Mouse (Mus musculus): Measurements from ENCODE around the gene Slc48a1.

Gene Slc48a1

DNA sequence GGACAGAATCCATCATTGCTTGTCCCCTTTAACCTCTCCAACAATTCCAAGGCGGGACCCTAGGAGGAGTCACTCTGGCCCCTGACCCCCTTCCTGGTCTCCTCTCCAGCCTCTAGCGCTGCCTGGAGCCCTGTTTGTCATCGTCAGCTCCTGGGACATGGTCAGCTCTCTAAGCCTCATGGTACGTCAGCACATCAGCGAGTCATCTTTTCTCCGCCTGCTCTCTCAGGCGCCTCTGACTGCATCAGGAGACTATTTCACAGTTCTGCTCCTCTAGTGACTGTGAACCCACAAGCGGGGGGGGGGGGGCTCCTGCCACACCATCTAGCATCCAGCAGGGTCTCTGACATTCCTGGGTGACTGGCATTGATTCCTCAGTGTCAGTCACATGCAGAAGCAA lies 23.0 kb upstream of the Slc48a1 start:
- no peak for DNase-seq

DNA sequence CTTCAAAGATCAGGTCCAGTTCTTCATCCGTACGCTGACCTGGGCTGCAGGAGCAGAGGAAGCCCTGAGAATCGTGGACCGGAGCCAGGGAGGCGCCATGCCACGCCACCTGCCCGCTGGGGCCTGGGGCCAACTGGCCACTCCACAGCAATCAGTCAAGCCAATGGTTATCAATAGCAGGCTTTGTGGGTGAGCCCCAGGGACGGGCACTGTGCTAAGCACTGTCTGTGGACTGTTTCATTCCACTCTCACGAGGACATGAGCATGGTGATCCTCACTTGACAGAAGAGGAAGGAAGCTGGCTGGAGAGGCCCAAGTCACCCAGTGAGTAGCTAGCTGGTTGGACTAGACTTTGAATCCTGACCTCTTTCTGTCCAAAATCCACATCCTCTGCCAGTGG lies 18.3 kb upstream of the Slc48a1 start:
- DNase-seq, result peak; percentile 60 to 68

DNA sequence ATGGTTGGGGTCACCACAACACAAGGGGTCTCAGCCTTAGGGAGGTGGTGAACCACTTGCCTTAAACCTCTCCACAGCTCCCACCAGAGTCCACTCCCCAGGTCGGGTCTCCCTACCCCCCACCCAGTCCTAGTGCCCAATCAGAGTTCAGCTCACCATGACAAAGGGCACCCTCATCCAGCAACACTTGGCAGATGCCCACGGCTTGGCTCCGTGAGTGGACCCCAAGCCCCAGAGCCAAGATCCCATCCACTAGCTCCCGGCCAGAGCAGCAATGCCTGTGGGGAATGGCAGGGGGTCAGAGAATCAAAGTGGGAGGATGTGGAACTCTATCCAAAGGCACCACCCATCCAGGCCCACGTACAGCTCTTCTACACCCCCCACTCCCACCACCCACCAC lies 17.4 kb upstream of the Slc48a1 start:
- DNase-seq, result peak in 1 of 2 experiments; percentile 53

DNA sequence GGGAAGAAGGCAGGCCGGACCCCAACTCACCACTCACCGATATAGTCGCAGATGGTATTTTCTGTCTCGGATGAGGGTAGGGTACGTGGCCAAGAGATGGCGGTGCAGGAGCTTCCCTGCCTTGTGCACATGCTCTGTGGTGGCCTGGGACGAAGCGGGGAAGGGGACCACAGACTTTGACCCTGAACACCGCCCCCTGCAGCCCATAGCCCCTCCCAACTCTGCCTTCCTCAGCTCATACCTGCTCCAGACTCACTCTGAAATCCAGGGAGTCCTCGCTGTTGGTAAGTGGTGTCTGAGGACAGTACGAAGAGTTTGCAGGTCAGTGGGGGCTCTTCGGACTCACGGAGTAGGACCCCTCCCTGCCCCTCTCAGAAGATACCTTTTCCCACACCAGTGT lies 16.9 kb upstream of the Slc48a1 start:
- peak; percentile 55 to 77 for DNase-seq

DNA sequence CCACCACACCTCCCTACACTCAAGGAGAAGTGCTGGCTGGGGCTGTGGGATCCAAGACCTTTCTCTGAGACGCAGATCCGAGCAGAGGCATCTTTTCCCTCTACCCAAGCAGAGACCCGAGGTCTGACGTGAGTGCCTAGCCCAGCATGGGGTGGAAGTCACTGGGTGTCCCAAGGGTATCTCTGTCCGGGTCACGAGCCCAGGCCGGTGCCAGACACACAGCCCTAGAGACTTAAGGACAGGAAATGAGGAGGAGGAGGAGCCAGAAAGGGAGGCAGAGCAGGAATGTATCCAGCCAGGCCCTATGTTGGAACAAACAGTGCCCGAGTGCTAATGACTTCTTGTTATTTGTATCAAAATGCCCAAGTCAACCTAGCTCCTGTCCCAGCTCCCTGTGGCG lies 15.6 kb upstream of the Slc48a1 start:
- DNase-seq, result peak; percentile 74 to 90

DNA sequence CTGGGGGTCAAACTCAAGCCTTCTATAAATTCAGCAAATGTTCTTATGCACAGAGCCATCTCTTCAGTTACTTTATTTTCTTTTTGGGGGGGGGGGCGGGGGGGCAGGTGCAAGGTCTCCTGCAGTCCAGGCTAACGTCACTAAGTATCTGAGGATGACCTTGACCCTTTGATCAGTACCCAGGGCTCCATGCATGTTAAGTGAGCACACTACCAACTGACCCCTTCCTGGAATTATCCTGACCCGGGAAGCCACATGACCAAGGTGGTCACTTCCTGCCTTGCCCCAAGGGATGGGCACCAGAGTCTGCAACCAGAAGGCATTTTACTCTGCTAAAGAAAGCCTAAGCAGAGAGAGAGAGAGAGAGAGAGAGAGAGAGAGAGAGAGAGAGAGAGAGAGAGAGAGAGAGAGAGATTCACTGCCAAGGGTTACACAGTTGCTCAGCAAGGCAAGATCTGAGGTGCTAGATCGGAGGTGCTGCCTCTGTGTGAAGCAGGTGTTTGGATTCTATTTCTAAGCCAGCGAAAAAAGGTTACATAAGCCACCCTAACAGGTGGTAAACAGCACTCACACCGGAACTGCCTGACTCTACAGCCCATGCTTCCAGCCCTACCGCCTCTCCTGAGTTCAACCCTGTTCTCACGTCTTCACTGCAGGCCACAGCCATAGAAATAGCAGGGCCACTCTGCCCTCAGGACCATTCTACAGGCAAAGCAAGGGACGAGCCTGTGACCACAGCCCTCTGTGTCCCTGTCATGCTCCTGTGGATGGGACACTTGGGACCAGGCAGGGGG lies 14.9 kb upstream of the Slc48a1 start:
- peak; percentile 21 to 73 for DNase-seq

DNA sequence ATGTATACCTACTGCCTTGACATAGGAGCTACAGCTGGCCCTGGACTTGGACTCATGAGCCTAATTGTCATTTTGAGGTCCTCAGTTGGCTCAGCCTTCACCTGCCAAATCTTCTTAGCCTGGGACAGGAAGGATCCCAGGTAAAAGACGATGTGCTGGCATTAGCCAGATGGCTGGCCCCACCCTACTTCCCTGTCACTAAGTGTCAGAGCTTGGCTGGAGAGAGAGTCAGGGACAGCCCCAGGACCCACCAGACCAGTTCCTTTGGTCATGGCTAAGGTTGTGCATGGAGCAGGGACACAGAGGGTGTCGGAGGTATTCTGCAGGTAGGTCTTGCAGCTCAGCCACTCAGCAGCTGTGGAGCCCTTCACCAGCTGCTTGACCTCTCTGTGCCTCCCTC lies 13.8 kb upstream of the Slc48a1 start:
- peak; percentile 6 to 59 for DNase-seq

DNA sequence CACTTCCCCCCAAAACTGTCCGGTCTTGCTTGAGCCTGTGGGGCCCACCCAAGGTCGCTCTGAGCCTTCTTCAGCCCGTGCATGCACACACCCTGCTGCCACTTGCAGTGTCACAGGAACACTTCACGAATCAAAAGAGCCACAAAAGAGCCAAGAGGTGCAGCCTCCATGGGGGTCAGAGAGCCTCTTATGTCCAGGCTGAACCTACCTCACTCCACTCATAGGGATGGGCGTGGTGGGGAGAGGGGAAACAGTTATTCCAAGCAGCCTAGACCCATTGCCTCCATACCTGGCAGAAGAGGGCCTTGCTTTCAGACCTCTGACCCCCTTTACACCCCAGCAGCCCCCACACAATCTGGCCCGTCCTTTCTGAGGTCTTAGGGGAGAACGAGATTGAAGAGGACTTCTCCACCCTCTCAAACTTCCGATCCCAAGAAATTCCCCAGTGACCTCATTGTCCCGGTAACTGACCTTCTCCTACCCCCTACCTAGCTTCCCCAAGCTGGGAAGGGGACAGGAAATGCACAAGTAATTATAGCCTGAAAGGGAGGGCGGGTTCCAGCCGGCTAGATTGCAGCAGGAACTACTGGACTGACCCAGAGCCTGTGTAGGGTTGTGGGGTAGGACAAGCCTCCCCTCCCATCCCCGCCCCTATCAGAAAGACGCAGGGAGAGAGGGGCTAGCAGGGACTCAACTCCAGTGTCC lies 13.1 kb upstream of the Slc48a1 start:
- DNase-seq, result peak; percentile 62 to 85

DNA sequence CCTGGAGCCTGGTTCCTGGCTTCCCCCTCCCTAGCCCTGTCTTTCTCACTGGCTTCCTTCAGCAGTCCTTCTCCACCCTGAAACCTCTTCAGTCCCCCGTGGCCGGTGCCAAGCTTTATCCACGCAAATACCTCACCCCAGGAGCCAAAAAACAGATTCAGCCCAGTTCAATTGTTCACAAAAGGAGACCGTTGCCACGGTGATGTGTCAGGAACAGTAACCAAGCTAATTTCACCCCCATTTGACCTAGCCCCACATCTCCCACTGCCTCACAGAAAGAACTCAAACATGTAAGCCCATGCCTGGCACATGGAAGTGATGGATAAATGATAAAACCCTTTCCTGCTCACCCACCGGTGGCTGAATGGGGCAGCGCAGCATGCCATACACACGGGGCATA lies 12.1 kb upstream of the Slc48a1 start:
- DNase-seq, result peak in 1 of 2 experiments; percentile 48

DNA sequence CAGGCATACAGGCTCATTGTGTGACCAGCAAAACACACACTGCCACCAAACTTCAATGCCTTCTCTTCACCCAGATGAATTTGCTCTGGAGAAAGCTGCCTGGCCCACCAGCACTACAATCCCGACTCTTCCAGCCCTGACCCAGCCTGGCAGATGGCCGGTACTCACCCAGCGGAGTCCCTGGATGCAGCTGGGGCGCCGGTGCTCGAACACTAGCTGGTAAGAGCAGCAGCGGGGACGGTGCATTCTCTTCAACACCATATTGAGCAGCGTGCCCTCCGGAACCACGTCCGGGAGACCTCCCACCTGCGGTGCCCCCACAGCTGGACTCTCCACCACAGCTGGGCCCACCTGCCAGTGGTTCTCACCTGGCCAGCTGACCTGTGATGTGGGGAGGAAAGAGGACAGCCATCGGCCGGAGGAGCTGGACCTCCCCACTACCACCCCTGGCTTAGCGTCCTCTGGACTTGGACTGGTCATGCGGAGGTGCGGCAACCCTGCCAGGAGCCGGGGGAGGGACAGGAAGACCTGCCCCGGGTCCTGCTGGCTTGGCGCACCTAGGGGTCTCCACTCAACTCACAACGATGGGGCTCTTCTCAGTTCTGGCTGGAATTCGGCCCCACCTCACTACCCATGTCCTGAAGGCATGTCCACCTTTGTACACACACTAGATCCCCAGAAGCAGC lies 11.6 kb upstream of the Slc48a1 start:
- DNase-seq, result peak; percentile 82 to 92

DNA sequence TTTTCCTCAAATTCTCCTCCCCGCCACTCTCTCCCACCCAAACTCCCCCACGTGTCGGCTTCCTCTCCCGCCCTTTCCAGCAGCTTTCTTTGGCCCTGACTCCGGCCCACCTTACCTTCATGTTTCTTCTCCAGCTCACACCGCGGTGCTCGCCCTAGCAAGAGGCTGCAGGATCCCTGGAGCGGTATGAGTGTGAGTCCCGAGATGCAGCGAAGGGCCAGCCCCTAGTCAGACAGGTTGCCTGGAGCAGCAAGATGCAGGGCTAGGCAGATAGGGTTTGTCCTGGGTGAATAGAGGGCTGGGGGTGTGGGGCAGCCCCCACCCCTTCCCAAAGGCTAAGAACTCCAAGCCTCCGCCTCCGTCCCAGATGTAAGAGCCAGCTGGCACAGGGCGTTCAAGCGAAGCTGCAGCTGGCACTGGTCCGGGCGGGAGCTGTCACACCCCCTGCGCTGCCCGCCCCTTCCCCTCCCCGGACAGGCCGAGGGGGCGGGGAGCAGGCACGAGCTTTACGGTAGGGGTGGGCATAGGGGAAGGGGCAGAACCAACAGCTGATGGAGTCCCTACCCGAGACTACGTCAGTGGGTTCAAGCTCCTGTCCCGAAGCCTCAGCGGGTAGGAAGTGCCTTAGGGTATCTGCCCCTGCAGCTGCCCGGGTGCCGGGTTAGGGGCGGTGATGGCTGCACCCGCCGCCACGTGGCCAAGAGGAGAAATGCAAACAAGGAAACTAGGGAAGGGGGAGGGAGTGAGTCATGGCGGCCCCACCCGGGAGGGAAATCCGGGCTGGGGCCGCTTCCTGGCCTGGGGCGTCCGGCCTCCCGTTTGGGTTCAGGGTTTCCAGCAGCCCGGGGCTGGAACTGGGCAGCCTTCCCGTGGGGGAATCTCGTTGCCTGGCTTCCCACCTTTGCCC lies 10.8 kb upstream of the Slc48a1 start, which contains the start of gene Rapgef3:
TSS of gene Rapgef3 (minus strand) at position 693 of the 907 bp plus-strand sequence.
- peak; percentile 92 to 98 for DNase-seq

DNA sequence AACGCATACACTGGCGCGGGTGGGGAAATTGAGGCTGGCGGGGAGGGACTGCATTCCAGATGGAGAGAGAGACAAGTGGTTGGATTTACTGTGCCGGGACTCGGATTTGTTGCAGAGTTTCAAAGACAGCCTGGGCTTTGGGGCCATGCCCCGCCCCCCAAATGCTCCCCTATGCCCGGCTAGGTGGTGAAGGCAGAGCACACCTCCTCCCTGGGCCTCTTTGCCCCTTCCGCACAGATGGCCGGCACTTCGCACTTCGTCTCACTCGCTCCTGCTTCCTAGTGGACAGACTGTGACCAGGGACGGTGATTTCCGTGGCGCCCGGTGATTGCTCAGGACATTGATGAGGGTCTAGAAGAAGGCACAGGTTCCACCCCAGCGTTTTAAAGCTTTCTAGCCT lies 10.1 kb upstream of the Slc48a1 start:
- peak; percentile 70 to 88 for DNase-seq

DNA sequence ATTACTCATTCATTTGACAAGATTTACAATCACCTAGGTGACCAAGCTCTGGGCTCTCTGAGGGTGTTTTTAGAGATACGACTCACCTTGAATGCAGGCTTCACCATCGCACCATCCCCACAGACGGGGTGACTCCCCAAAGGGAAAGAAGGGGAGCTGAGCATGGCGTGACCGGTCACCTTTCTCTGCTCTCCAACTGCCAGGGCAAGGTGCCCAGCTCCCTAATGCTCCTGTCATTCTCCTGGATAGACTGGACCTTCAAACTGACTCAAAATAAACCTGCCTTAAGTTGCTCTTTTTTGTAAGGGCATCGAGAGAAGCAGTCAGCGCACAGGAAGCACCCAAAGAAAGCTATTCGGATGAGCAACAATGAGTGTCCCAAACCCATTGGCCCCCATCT lies 8.0 kb upstream of the Slc48a1 start:
- peak; percentile 34 to 59 for DNase-seq

DNA sequence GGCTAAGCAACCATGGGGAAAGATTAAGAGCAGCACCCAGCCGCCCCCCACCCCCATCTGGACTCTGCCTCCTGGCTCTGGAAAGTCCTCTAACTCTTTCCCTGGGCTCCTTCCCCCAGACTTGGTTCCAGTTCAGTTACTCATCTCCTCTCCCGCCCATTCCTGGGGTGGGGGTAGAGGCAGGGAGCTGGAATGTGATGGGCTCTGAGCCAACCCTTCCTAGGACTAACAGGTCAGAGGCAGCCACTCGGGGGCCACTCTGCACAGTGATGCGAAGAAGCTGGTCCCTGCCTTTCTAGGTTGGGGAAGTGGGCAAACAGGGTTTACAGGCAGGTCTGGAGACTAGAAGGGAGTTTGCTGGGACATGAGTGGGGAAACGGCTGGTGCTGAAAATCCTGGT lies 5.2 kb upstream of the Slc48a1 start:
- peak; percentile 99 for DNase-seq

DNA sequence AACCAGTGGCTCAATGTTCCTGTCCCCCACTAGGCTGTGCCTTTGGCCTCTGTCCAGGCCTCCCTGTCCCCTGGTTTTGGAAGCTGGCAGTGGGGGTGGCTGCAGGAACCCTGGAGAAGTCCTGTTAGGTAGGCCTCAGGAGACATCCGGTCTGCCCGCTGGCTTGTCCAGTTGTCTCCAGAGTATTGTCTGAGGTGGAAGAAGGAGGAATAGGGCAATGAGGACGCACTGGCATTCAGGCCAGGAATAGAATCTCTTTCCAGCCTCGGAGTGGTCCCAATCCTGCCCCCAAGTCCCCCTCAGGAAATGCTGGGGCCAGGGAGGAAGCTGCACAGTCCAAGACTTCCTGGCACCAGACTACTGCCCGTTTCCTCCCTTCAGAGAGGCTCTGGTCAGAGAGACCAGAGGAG lies 4.4 kb upstream of the Slc48a1 start:
- peak; percentile 69 to 88 for DNase-seq

DNA sequence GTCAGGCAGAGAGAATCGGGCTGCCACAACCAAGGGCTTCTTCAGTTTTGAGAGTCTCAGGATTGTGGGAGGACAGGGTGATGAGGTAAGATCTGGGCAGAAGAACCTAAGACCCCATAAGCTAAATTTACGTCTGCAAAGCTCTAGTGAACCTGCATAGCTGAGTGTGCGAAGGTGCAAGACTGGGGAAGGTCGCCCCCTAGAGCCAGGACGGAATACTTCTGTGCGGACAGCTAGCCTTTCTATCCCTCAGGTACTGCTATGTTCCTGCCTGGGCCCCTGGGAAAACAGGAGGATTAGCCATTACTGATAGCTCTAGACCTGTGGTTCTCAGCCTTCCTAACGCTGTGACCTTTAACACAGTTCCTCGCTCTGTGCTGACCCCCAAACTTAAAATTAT lies 1.8 kb upstream of the Slc48a1 start:
- peak; percentile 93 to 94 for DNase-seq

DNA sequence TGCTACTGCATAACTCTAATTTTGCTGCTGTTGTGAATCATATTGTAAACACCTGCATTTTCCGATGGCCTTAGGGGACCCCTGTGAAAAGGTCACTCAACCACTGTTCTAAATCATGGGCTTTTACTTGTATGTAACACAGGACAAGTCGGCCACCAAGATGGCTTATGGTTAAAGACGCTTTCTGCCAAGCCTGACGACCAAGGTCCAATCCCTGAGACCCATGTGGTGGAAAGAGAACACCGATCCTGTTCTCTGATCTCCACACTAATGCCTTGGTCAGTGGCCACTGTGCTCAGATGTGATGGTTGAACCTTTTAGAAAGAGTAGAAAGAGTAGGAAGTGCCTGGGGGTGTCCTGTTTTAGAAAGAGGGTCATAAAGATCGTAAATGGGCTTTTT lies 1.4 kb upstream of the Slc48a1 start:
- peak; percentile 49 to 79 for DNase-seq

DNA sequence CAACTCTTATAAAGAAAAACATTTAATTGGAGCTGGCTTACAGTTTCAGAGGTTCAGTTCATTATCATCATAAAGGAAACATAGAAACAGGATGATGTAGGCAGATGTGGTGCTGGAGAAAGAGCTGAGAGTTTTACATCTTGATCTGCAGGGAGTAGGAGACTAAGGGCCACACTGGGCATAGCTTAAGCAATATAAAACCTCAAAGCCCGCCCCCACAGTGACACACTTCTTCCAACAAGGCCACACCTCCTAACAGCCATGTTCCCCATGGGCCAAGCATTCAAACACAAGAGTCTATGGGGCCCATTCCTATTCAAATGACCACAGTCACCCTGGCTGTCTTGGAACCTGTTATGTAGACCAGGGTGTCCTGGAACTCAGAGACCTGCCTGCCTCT lies 1.3 kb downstream of the Slc48a1 start:
- DNase-seq, result no peak

DNA sequence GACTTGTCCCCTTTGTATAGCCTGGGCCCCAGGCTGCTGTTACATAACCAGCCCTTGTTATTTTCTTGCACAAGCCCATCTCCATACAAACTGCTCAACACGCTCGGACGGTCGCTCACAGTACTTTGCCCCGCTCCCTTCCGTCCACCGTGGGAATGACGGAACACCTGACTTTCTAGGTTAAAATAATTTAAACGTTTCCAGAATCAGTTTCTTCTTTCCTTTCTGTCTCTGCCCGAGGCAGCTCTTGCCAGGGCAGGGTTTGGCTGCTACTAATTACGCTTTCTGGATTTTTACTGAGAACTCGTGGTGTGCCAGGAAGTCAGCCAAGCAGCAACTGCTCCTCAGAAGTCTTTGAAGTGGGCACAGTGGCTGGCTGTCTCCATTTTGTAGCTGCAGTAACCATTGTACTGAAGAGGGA lies 2.3 kb downstream of the Slc48a1 start:
- DNase-seq, result peak; percentile 75 to 93

DNA sequence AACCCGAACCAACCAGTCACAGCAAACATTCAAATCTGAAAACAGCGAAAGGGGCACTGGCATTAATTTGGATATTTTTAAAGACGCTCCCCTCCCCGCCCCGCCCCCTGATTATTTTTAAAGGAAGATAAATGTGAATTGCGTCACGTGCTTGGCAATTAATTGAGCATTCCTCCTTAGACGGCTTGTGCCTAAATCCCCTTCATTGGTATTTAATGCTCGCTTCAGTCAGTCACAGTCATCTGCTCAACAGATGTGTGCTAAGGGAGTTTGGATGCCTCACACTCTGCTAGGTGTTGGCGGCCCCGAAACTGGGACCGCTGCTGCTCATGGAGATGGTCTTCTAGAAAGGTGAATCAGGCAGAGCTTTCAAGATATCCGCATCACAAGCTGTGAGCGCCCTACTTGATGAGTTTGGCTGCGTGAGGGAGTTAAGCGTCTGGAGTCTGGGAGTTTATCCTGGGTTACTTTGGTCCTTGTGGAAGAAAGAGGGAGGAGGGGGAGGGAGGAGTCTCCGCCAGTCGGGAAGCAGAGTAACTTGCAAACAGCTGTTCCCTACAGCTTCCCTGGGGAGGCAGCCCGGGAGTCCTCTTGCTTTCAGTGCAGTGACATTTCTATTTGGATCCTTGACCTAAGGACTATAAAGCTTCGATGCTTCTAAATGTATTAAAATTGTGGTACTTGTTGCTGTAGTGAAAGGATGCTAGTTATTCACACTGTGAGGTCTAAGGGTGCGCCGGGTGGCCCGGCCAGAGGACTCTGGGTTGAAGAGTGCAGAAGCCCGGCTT lies 3.8 kb downstream of the Slc48a1 start:
- DNase-seq, result peak; percentile 63 to 84

DNA sequence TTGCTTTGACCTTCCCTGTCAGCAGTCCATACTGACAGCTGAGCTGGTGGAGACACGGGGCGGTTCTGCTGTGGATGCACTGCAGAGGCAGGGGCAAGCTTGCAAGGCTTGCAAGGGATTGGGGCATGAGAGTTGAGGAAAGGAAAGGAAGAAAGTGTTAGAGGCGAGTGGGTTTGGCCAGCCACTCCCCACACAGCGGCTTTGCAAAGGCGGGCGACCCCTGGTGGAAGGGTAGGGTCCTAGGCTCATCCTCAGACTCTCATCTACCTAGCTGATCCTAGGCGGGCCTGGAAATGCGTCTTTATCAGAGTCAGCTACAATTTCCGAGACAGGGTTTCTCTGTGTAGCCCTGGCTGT lies 4.4 kb downstream of the Slc48a1 start:
- peak; percentile 85 to 90 for DNase-seq

DNA sequence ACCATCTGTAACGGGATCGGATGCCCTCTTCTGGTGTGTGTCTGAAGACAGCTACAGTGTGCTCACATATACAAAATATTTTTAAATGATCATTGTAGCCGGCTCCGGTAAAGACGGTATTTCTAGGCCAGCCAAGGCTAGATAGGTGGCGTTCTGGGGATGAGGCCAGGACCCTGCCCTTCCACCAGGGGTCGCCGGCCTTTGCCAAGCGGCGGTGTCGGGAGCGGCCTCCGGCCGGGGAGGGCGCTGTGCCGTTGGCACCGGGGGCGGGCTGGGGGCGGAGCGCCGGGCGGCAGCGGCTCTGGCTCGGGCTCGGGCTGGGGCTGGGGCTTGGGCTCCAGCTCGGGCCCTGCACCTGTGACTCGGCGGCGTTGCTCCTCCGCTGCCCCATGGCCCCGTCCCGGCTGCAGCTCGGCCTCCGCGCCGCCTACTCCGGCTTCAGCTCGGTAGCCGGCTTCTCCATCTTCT lies 5.8 kb downstream of the Slc48a1 start:
- peak; percentile 91 to 95 for DNase-seq
